Mouse (Mus musculus): Measurements from ENCODE around the gene Plch2. TPM values are rescaled to one million over a fixed set of nuclear protein-coding genes. Genes with fewer than 3 reads are reported as not detected.
A peak's percentile ranks its signal among the peaks of the same experiment; 100 is the strongest.

Gene Plch2
- polyA plus RNA-seq, 1 experiment: 149 TPM

- no peak for TF ChIP-seq CTCF (IDR thresholded peaks at IDR 0.05; ENCODE audit: borderline replicate concordance, insufficient read depth, low read depth, low read length)
- no peak for TF ChIP-seq POLR2A (IDR thresholded peaks at IDR 0.05; ENCODE audit: borderline replicate concordance, insufficient read depth, low read length)
- Histone ChIP-seq H3K4me3 (replicated peaks; ENCODE audit: insufficient read depth, low read depth, low read length) (no peak overlapping the region), H3K27ac (ENCODE audit: insufficient read depth, low read length) (peak overlapping the region; percentile 25; the same call in 1 of the 2 replicates), H3K27me3 (ENCODE audit: control insufficient read depth, insufficient read depth, low read length) (no peaks in the 10 kb centered on the region), H3K4me1 (ENCODE audit: control insufficient read depth, insufficient read depth, low read length) (peaks cover 44% of the 10 kb centered on the region)
- peak in 1 of 2 experiments; percentile 44 for DNase-seq
- 27% methylated on average over 5 of the region's 5 CpGs for WGBS
Observed at GRCm38 (mm10) chr4:155070921-155071320, 14.3 kb upstream of the Plch2 start.

GRCm38 (mm10) chr4:155070199-155070598 is 13.6 kb upstream of the Plch2 start:
- Histone ChIP-seq H3K4me3 (replicated peaks; ENCODE audit: insufficient read depth, low read depth, low read length) (no peak overlapping the region), H3K4me1 (ENCODE audit: control insufficient read depth, insufficient read depth, low read length) (peaks cover 47% of the 10 kb centered on the region), H3K27ac (ENCODE audit: insufficient read depth, low read length) (peak overlapping the region; percentile 42; the same call in 1 of the 2 replicates), H3K27me3 (ENCODE audit: control insufficient read depth, insufficient read depth, low read length) (no peaks in the 10 kb centered on the region)
- WGBS: 79% methylated on average over 13 of the region's 13 CpGs
- no peak for DNase-seq
- TF ChIP-seq POLR2A (IDR thresholded peaks at IDR 0.05; ENCODE audit: borderline replicate concordance, insufficient read depth, low read length) (no peak), CTCF (IDR thresholded peaks at IDR 0.05; ENCODE audit: borderline replicate concordance, insufficient read depth, low read depth, low read length) (no peak)

- peaks cover 44% of the 10 kb centered on the region for H3K4me1 ChIP-seq (ENCODE audit: control insufficient read depth, insufficient read depth, low read length)
- TF ChIP-seq POLR2A (IDR thresholded peaks at IDR 0.05; ENCODE audit: borderline replicate concordance, insufficient read depth, low read length) (no peak), CTCF (IDR thresholded peaks at IDR 0.05; ENCODE audit: borderline replicate concordance, insufficient read depth, low read depth, low read length) (peak; percentile 63)
- DNase-seq: peak; percentile 77 to 81
- WGBS: 44% methylated on average over 6 of the region's 6 CpGs
- H3K27ac ChIP-seq (ENCODE audit: insufficient read depth, low read length): peak overlapping the region; percentile 42; the same call in 1 of the 2 replicates
- H3K27me3 ChIP-seq (ENCODE audit: control insufficient read depth, insufficient read depth, low read length): no peaks in the 10 kb centered on the region
- no peak overlapping the region for H3K4me3 ChIP-seq (replicated peaks; ENCODE audit: insufficient read depth, low read depth, low read length)
Observed at GRCm38 (mm10) chr4:155069191-155069590, 12.6 kb upstream of the Plch2 start.

GRCm38 (mm10) chr4:155068357-155068972 is 11.9 kb upstream of the Plch2 start:
- H3K4me3 ChIP-seq (replicated peaks; ENCODE audit: insufficient read depth, low read depth, low read length): peak overlapping the region; percentile 73
- no peaks in the 10 kb centered on the region for H3K27me3 ChIP-seq (ENCODE audit: control insufficient read depth, insufficient read depth, low read length)
- WGBS: 83% methylated on average over 20 of the region's 20 CpGs
- DNase-seq: peak in 1 of 2 experiments; percentile 50
- peaks cover 40% of the 10 kb centered on the region for H3K4me1 ChIP-seq (ENCODE audit: control insufficient read depth, insufficient read depth, low read length)
- no peak for TF ChIP-seq POLR2A (IDR thresholded peaks at IDR 0.05; ENCODE audit: borderline replicate concordance, insufficient read depth, low read length)
- TF ChIP-seq CTCF (IDR thresholded peaks at IDR 0.05; ENCODE audit: borderline replicate concordance, insufficient read depth, low read depth, low read length): no peak
- H3K27ac ChIP-seq (ENCODE audit: insufficient read depth, low read length): no peak overlapping the region

GRCm38 (mm10) chr4:155066834-155067522 is 10.4 kb upstream of the Plch2 start, which contains the start of gene Pex10:
Gene Pex10, plus strand, starts transcription at chr4:155067016.
- H3K27me3 ChIP-seq (ENCODE audit: control insufficient read depth, insufficient read depth, low read length): no peaks in the 10 kb centered on the region
- peak within 1 kb of the TSS; percentile 73 for H3K4me3 ChIP-seq (replicated peaks; ENCODE audit: insufficient read depth, low read depth, low read length)
- TF ChIP-seq CTCF (IDR thresholded peaks at IDR 0.05; ENCODE audit: borderline replicate concordance, insufficient read depth, low read depth, low read length) (no peak), POLR2A (IDR thresholded peaks at IDR 0.05; ENCODE audit: borderline replicate concordance, insufficient read depth, low read length) (peak; percentile 89)
- H3K4me1 ChIP-seq (ENCODE audit: control insufficient read depth, insufficient read depth, low read length): peaks cover 40% of the 10 kb centered on the region
- WGBS: under 1% methylated on average over 48 of the region's 48 CpGs
- peak; percentile 97 for DNase-seq
- H3K27ac ChIP-seq (ENCODE audit: insufficient read depth, low read length): peak within 1 kb of the TSS; percentile 62

GRCm38 (mm10) chr4:155065970-155066833 is 9.6 kb upstream of the Plch2 start:
- Histone ChIP-seq H3K27me3 (ENCODE audit: control insufficient read depth, insufficient read depth, low read length) (no peaks in the 10 kb centered on the region), H3K4me1 (ENCODE audit: control insufficient read depth, insufficient read depth, low read length) (peaks cover 37% of the 10 kb centered on the region), H3K4me3 (replicated peaks; ENCODE audit: insufficient read depth, low read depth, low read length) (peak overlapping the region; percentile 14), H3K27ac (ENCODE audit: insufficient read depth, low read length) (peak overlapping the region; percentile 22; the same call in 1 of the 2 replicates)
- WGBS: 5% methylated on average over 15 of the region's 15 CpGs
- DNase-seq: peak; percentile 88 to 94
- TF ChIP-seq POLR2A (IDR thresholded peaks at IDR 0.05; ENCODE audit: borderline replicate concordance, insufficient read depth, low read length) (no peak), CTCF (IDR thresholded peaks at IDR 0.05; ENCODE audit: borderline replicate concordance, insufficient read depth, low read depth, low read length) (peak; percentile 89)

- no peak overlapping the region for H3K4me3 ChIP-seq (replicated peaks; ENCODE audit: insufficient read depth, low read depth, low read length)
- DNase-seq: no peak
- no peak overlapping the region for H3K27ac ChIP-seq (ENCODE audit: insufficient read depth, low read length)
- TF ChIP-seq CTCF (IDR thresholded peaks at IDR 0.05; ENCODE audit: borderline replicate concordance, insufficient read depth, low read depth, low read length) (no peak), POLR2A (IDR thresholded peaks at IDR 0.05; ENCODE audit: borderline replicate concordance, insufficient read depth, low read length) (no peak)
- peaks cover 20% of the 10 kb centered on the region for H3K4me1 ChIP-seq (ENCODE audit: control insufficient read depth, insufficient read depth, low read length)
- WGBS: 84% methylated on average over 2 of the region's 2 CpGs
- H3K27me3 ChIP-seq (ENCODE audit: control insufficient read depth, insufficient read depth, low read length): no peaks in the 10 kb centered on the region
Observed at GRCm38 (mm10) chr4:155064474-155064873, 7.9 kb upstream of the Plch2 start.
